Mouse (Mus musculus) cerebellum, adult 9-10 months (tissue): Measurements from ENCODE around the gene Cfap44.

ENCODE experiments used
- DNase-seq: peaks from one replicate; pipeline ENCODE4 v3.0.0; 2022

Cfap44 gene

GRCm38 (mm10) chr16:44394577-44395243 lies at the start of gene Cfap44:
TSS of gene Cfap44 (plus strand) at chr16:44394796.
- peak; percentile 61 for DNase-seq

- peak; percentile 90 for DNase-seq
Measured at GRCm38 (mm10) chr16:44347071-44347901, 47.3 kb upstream of the Cfap44 start, which contains the start of gene Spice1. TSS of gene Spice1 (plus strand) at chr16:44347121.

- no peak for DNase-seq
Measured at GRCm38 (mm10) chr16:44349801-44350397, 44.7 kb upstream of the Cfap44 start.

- no peak for DNase-seq
Measured at GRCm38 (mm10) chr16:44356291-44356690, 38.3 kb upstream of the Cfap44 start.

DNA sequence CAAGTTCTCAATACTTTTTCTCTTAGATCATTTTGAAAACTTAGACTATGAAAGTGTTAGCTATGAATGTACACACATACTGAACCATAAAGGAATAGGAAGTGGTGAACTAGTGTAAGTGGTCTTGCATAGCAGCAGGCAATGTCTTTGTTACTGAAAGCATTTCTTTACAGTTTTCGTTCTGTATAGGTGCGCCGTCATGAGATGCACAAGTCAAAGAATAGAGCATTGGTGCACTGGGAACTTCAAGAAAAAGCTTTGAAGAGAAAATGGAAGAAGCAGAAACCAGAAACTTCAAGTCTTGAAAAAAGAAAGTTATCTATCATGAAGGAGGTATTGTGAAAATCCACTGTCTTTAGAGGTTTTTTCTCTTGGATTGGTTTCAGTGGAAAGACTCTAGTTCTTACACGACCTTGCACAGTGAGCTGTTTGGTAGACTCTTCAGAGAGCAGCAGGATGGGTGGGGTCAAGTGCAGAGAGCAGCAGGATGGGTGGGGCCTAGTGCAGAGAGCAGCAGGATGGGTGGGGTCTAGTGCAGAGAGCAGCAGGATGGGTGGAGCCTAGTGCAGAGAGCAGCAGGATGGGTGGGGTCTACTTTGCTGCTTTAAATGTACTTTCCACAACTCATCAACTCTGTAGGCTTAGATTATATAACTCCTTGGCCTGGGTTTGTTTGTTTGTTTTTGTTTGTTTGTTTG lies 36.9 kb upstream of the Cfap44 start:
- no peak for DNase-seq

GRCm38 (mm10) chr16:44361921-44362890 lies 32.4 kb upstream of the Cfap44 start:
- peak; percentile 73 for DNase-seq

DNA sequence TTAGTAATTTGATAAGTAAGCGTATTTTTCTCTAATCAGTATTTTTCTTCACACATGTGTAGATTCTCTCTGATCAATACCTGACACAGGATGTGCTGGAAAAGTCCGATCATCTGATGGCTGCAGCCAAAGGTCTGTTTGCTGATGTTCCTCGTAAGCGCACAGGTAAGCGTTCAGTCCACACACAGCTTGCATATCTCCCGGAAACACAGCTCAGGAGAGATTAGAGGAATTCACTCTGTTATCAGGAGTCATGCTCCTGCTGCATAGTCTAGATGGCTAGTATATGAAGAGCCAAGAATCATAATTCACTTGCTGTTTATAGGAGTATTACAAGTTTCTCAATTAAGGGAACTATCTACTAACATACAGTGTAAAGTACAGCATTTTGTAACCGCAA lies 29.1 kb upstream of the Cfap44 start:
- DNase-seq = no peak

DNA sequence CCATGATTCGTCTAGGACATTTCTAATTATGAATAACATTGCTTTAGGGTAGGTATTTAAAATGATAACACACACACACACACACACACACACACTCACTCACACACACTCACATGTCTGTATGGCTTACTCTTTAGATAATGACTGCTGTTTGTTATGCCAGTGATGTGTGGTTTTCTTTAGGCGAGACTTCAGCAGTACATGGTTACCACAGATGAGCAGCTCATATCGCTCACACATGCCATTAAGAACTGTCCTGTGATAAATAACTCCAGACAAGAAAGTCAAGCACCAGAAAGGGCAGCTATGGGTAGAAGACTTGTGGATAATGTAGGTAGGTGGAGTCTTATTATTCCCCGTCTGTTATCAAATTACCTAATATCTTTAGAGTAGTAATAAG lies 19.1 kb upstream of the Cfap44 start:
- no peak for DNase-seq

DNA sequence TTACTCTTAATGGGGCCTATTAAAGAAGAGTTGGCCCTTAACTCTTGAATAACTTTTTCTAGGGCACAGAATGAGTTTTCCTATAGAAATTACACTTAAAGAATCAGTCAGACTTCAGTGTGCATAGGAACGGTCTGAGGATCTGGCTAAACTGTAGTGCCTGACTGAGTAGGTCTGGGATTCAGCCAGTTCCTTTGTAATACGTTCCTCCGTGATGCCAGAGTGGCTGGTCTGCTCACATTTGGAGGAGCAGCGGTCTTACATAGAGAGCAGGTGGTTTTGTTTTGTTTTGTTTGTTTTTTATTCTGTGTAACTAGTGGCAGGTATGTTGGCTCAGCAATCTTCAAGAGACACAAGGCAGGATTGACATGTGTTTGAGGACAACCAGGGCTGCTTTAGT lies 14.6 kb upstream of the Cfap44 start:
- no peak for DNase-seq

- DNase-seq = no peak
Measured at GRCm38 (mm10) chr16:44381578-44381977, 13.0 kb upstream of the Cfap44 start.

DNA sequence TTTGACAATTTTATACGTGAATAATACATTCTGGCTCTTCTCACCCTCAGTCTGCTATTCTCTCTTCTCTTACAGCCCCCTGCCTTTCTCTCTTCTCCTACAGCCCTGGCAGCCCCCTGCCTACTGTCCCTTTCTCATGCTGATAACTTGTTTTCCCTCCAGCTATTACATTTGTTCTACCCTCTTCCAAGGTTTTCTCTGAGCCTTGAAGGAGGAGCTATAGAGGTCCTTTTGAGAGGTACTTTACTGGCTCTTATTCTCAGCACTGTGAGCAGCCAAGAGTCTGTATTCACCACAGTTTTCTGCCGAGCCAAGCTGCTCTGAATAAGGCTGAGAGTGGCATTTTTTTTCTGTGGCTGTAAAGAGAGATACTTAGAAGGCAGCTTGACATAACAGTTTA lies 11.0 kb upstream of the Cfap44 start:
- DNase-seq = no peak

- DNase-seq = no peak
Measured at GRCm38 (mm10) chr16:44384251-44384650, 10.3 kb upstream of the Cfap44 start.

DNA sequence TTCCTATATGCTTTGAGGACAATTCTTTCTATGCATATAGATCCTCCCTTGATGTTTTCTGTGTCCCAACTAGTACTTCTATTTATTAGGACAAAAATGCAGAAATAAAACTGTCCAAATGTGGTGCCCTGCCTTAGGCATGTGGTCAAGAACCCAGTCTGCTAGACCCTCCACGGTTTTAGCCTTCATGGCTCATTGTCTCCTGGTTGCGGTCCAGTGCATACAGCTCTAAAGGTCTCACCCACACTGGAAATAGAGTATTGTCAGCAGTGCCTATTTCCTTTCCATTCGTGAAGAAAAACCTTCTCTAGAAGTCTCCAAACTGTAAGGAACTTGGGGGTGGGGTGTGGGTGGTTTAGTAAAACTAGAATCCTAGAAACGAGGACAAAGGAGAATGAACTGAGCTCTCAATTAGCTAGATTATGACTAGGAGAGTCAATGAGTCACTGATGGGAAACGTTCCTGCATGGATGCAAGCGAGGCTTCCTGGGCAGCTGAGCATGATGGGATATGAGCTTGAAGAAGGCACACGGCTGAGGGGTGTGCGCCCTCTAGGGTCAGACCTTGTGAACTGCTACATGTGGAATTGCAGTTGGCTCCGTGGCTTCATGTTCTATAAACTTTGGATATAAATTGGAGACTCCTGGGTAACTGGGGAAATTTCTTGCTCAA lies 2.6 kb upstream of the Cfap44 start:
- peak; percentile 22 for DNase-seq

GRCm38 (mm10) chr16:44404933-44405332 lies 10.3 kb downstream of the Cfap44 start:
- no peak for DNase-seq

- DNase-seq = peak; percentile 36
Measured at GRCm38 (mm10) chr16:44407211-44407610, 12.6 kb downstream of the Cfap44 start.

GRCm38 (mm10) chr16:44408290-44408689 lies 13.7 kb downstream of the Cfap44 start:
- DNase-seq = no peak

GRCm38 (mm10) chr16:44410176-44410575 lies 15.6 kb downstream of the Cfap44 start:
- no peak for DNase-seq

- no peak for DNase-seq
Measured at GRCm38 (mm10) chr16:44417596-44417995, 23.0 kb downstream of the Cfap44 start.

DNA sequence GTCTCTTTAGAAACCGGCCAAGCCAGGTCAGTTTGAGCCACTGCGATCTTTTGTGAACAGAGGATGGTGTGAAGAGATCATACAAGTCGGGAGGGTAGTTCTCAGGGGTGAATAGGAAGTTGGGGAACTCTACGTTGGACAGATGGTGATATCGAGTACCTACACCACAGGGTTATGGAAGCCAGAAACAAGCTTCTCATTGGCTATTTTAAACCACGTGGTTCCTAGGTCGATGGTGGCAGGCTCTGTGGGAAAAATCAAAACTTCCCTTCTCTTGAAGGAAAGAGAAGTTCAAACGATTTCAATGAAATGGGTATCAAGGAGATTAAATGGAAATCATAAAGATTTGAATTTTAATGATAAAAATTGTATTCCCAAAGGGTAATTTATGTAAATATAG lies 27.1 kb downstream of the Cfap44 start:
- no peak for DNase-seq

- DNase-seq = no peak
Measured at GRCm38 (mm10) chr16:44423499-44423898, 28.9 kb downstream of the Cfap44 start.

- DNase-seq = no peak
Measured at GRCm38 (mm10) chr16:44428456-44428855, 33.9 kb downstream of the Cfap44 start.
